Mouse (Mus musculus) E14TG2a.4 (cell line): ENCODE measurements at regions not wholly inside any gene's neighbourhood (a gene's known extent, or its start where the extent isn't known, plus 50 kb on each side); places are given as distances from the start of the nearest gene placed in this dataset.

Experiments used
- H3K27me3 ChIP-seq: 2 replicates; pipeline ENCODE4 v1.6.1; 2014; ENCODE audit warnings: low read length, control low read depth; ENCODE audit not compliant: insufficient read depth
- H3K36me3 ChIP-seq: 2 replicates; pipeline ENCODE4 v1.6.1; 2014; ENCODE audit warnings: low read length, control low read depth; ENCODE audit not compliant: insufficient read depth
- H3K4me1 ChIP-seq: replicated peaks from 2 replicates; pipeline ENCODE4 v1.6.1; 2014; ENCODE audit warnings: low read depth, low read length, control low read depth
- H3K4me3 ChIP-seq: replicated peaks from 2 replicates; pipeline ENCODE4 v1.5.1; 2014; ENCODE audit warnings: mild to moderate bottlenecking, low read length
- H3K9me3 ChIP-seq: 2 replicates; pipeline ENCODE4 v1.6.1; 2014; ENCODE audit warnings: low read length, control low read depth
- CTCF ChIP-seq: conservative IDR thresholded peaks from 2 replicates; pipeline ENCODE4 v1.5.1; 2014; ENCODE audit warnings: low read length
- NANOG ChIP-seq: IDR thresholded peaks from 2 replicates; pipeline ENCODE4 v1.6.1; 2014; ENCODE audit warnings: borderline replicate concordance, low read length, mixed read lengths
- POU5F1 ChIP-seq: IDR thresholded peaks from 2 replicates; pipeline ENCODE4 v1.6.1; 2014; ENCODE audit warnings: low read length, borderline replicate concordance

DNA sequence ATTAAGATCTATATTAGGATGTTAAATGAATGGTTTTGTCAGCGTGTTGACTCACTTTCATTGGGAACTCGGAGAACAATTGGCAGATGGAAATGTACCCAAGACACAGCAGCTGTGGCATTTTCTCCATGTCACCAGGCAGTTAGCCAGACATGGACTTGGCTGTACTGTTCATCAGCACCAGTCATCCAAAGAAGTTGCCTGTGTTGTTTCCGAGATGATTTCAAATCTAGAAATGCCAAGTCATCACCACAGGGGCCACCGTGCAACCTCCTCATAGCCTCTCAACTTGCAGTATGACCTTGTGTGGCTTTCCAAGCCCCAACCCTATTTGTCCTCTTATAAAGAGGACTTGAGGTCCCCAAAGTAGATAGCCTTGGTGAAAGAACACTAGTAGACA, 227.4 kb upstream of the Il12b start:
- Histone ChIP-seq H3K4me3 (no peak overlapping the region), H3K9me3 (no peaks in the 10 kb centered on the region), H3K27me3 (no peaks in the 10 kb centered on the region), H3K4me1 (no peaks in the 10 kb centered on the region), H3K36me3 (no peaks in the 10 kb centered on the region)
- TF ChIP-seq CTCF (no peak), POU5F1 (no peak), NANOG (no peak)

DNA sequence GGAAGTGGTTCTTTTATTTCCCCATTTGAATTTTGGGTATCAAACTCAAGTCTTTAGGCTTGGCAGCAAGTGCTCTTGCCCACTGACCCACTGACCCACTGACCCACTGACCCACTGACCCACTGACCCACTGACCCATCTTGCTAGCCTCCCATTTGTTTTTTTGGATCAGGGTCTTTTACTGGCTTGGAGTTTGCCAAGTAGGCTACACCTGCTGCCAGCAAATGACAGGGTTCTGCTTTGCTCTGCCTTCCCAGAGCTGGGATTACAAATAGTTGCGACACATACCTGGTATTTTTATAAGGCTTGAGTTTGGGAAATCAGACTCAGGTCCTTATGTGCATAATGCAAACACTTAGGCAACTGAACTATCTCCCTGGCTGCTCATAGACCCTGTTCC, 226.7 kb upstream of the Il12b start:
- Histone ChIP-seq H3K9me3 (no peaks in the 10 kb centered on the region), H3K4me1 (no peaks in the 10 kb centered on the region), H3K4me3 (no peak overlapping the region), H3K36me3 (no peaks in the 10 kb centered on the region), H3K27me3 (no peaks in the 10 kb centered on the region)
- TF ChIP-seq NANOG (no peak), CTCF (no peak), POU5F1 (no peak)

DNA sequence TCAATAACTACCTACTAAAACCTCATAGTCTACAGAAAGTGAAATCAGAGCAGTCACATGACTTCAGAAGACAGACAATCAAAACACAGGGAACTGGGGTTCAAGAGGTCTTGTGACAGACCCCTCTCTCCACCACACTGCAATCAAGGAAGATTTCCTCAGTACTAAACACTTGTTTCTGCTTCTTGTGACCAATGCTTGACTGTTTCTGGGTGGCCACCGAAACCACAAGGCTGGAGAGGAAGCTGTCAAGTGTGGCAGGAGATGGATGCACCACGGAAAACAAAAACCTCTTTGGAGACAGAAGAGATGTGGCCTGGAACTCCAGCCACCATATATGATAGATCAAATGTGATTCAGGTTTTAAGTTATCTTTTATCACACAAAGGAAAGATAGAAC, 225.3 kb upstream of the Il12b start:
- Histone ChIP-seq H3K27me3 (no peaks in the 10 kb centered on the region), H3K36me3 (no peaks in the 10 kb centered on the region), H3K9me3 (no peaks in the 10 kb centered on the region), H3K4me1 (no peaks in the 10 kb centered on the region), H3K4me3 (no peak overlapping the region)
- TF ChIP-seq NANOG (no peak), CTCF (no peak), POU5F1 (no peak)

DNA sequence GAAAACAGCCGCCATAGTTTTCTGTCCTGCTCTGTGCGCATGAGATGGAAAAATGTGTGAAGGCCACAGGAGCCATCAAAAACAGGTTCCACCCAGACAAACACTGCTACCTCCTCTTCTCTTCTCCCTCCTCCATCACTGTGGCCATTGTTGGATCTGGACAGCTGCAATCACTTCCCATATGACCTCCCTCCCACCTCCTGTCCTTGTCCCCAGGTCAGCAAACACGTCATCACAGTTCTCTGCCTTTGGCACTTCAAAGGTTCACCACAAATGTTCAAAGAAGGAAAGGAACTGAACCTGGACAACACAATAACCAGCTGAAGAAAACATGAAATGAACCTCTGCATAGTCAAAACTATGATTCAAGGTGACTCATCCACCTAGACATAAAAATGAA, 220.2 kb upstream of the Il12b start:
- Histone ChIP-seq H3K27me3 (no peaks in the 10 kb centered on the region), H3K4me3 (no peak overlapping the region), H3K9me3 (no peaks in the 10 kb centered on the region), H3K36me3 (no peaks in the 10 kb centered on the region), H3K4me1 (no peaks in the 10 kb centered on the region)
- TF ChIP-seq POU5F1 (no peak), NANOG (no peak), CTCF (no peak)

DNA sequence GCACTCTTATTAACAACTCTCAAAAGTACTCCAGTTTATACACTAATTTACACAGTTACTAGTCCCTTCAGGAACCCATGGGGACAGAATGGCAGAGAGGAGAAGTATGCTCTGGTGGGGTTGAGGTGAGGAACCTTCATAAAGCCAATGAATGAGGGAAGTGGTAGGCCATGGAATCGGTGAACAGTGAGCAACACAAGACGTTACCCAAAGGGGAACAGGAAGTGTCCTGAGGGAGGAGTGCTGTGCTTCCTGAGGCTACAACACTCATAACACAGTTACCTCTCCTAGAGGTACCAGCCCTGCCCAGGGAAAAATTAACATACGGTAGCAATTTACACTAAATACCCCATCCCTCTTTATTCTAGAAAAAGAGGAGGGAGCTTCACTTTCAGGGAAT, 216.0 kb upstream of the Il12b start:
- Histone ChIP-seq H3K9me3 (no peaks in the 10 kb centered on the region), H3K4me3 (no peak overlapping the region), H3K4me1 (no peaks in the 10 kb centered on the region), H3K36me3 (no peaks in the 10 kb centered on the region), H3K27me3 (no peaks in the 10 kb centered on the region)
- no peak for TF ChIP-seq CTCF
- no peak for TF ChIP-seq NANOG
- TF ChIP-seq POU5F1 = no peak

DNA sequence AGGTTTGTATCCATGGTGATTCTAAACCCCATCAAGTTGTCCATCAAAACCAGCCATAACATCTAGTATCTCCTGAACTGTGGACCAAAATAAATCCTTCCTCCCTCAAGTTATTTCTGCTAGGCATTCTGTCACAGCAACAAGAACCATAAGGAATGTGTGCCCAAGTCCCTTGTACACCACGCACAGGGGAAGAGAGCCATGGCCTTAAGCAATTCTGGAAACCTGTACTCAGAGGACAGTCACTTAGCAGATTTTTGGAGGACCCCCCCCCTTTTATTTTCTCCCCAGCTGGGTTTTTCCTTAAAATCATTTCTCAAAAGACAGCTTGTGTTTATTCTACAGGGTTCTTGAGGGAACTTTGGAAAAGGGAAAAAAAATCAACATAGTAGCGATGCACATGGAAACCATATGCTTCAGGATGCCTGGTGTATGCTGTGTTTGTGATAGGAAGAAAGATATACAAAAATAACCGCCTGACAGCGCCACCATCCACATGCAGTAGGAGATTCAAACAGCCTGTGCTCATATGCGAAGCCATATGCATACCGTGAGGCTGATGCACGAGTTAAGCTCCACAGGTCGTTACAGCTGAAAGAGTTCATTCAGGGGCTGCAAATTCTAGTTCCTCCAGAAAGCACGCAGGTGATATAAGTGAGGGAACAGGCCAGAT, 214.5 kb upstream of the Il12b start:
- H3K36me3 ChIP-seq = no peaks in the 10 kb centered on the region
- no peak for TF ChIP-seq NANOG
- no peak for TF ChIP-seq CTCF
- TF ChIP-seq POU5F1 = no peak
- no peaks in the 10 kb centered on the region for H3K27me3 ChIP-seq
- no peak overlapping the region for H3K4me3 ChIP-seq
- no peaks in the 10 kb centered on the region for H3K9me3 ChIP-seq
- H3K4me1 ChIP-seq = no peaks in the 10 kb centered on the region

DNA sequence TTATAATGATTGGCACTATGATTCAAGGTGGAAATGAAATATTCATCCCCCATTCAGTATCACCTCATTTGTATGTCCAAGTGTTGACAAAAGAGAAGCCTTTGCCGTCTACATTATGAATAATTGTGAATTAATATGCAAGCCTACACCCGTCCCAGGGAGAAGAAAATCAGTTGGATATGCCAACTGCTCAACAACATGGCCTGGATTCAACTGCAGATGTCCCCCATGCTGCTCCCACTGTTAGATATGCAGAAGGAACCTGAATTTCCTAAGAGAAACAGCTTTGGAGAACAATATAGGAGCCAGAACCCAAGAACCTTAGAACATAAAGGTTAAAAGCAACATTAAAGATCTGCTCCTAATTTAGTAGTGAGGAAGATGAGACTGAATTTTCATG, 211.7 kb upstream of the Il12b start:
- no peaks in the 10 kb centered on the region for H3K27me3 ChIP-seq
- no peaks in the 10 kb centered on the region for H3K9me3 ChIP-seq
- TF ChIP-seq CTCF (no peak), NANOG (no peak), POU5F1 (no peak)
- H3K4me3 ChIP-seq = no peak overlapping the region
- H3K36me3 ChIP-seq = no peaks in the 10 kb centered on the region
- H3K4me1 ChIP-seq = no peaks in the 10 kb centered on the region

DNA sequence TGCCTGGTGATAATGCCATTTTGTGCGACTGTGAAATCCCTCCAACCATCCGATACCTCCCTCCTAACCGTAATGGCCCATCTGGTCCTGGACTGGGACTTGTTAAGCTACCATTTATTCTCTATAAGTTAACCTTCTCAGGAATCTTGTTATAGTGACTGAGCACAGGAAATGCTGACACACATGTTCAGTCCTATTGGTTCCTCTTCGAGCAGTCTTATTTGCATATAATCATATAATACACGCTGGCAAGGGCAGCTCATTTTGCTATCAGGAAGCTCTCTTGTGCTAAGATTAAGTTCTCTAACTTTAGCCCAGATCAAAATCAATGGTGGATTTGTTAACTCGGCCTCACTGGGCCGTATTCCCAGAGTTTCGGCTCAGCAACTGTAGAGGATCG, 206.1 kb upstream of the Il12b start:
- TF ChIP-seq CTCF (no peak), NANOG (no peak), POU5F1 (no peak)
- no peaks in the 10 kb centered on the region for H3K4me1 ChIP-seq
- H3K9me3 ChIP-seq = no peaks in the 10 kb centered on the region
- no peak overlapping the region for H3K4me3 ChIP-seq
- no peaks in the 10 kb centered on the region for H3K27me3 ChIP-seq
- no peaks in the 10 kb centered on the region for H3K36me3 ChIP-seq

DNA sequence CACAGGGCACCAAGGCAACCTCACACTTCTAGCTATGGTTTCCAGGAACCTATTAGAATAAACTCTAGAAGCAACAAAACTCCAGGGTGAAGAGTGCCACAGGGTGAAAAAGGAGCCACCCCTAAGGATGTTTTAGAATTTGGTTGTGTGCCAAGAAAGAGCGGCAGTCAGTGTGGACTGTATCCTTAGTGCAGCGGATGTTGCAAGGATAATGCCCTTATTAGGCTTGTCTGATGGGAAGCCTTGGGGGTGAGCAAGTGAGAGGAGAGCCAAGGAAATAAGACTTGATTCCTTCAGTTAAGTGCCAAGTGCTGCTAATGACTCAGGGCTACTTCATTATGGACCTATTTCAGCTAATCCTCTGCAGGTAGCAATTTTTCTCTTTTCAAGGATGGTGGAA, 197.1 kb upstream of the Il12b start:
- H3K36me3 ChIP-seq = no peaks in the 10 kb centered on the region
- TF ChIP-seq NANOG = no peak
- no peak for TF ChIP-seq CTCF
- no peak for TF ChIP-seq POU5F1
- H3K4me3 ChIP-seq = no peak overlapping the region
- H3K9me3 ChIP-seq = no peaks in the 10 kb centered on the region
- H3K27me3 ChIP-seq = no peaks in the 10 kb centered on the region
- no peaks in the 10 kb centered on the region for H3K4me1 ChIP-seq

DNA sequence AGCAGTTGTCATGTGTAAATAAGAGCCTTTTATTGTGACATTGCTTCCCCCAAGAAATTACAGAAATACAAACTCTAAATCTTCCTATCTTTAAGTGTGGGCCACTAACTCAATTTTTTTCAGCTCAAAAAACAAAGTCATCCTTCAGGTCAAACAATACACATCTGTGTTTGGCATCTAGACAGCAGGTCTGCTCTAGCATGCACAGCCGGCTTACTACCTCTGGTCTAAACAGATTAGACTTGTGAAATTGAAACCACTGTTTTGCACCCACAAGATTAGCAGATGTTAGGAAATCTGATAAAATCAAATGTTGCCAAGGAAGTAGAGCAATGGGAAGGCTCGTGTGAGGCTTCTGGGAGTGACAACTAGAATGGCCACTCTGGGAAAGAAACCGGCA, 195.5 kb upstream of the Il12b start:
- TF ChIP-seq POU5F1 = no peak
- TF ChIP-seq CTCF = no peak
- TF ChIP-seq NANOG = no peak
- no peaks in the 10 kb centered on the region for H3K4me1 ChIP-seq
- no peak overlapping the region for H3K4me3 ChIP-seq
- H3K36me3 ChIP-seq = no peaks in the 10 kb centered on the region
- peaks cover 9% of the 10 kb centered on the region; the same call in 1 of the 2 replicates for H3K9me3 ChIP-seq
- no peaks in the 10 kb centered on the region for H3K27me3 ChIP-seq
